Mouse (Mus musculus): ENCODE measurements around the gene Mylip.

The Mylip gene

DNA sequence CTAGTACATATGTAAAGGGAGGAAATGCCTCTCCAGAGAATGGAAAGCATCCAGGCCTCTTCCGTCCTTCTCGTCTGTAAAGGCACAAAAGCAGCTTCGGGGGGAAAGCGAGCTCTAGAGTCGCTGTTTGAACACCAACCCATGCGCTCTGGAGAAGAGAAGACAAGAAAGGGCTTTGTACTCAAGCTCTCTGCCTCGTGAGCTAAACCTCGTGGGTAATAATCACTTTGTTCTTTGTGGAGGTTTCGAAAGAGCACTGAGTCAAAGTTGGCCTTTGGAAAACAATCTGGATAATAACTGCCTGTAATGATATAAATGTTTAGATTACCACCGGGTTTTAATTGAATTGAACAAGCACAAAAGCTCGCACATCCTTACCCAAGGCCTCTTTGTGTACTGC, 39.7 kb downstream of the Mylip start:
- DNase-seq (ENCODE audit: low spot score in 2 of 2): no peak

DNA sequence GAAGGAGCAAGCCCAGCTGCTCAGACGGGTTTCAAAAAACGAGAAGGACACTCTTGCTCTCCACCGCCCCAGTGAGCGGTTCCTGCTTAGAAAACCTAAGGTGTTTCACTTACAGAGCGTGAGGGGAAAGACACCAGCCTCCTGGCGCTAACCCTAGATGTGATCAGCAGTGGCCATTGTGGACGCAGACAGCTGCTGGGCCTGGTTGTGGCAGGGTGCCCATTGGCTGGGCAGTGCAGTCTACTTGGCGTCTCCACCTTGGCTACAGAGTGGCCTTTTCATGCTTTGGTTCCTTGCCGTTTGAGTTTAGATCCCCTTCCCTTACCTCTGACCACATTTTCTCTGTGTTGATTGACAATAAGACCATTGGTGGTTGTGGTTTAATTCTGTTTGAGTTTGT, 47.6 kb downstream of the Mylip start:
- no peak for DNase-seq (ENCODE audit: low spot score in 2 of 2)

DNA sequence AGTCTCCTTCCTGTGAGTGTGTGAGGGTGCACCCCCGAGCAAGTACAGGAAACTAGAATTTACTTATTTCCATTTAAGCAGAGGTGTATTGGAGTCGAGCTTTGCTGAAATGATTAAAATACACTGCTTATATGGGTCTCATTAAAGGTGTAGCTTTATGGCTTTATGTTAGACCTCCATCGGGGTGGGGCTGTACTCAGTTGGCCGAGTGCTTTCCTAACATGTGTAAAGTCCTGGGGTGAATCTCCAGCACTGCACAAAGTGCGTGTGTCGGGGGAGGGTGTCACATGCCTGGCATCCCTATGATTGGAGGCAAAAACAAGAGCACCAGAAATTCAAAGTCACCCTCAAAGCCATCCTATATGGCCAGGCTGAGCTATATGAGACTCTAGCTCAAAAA, 49.3 kb downstream of the Mylip start:
- no peak for DNase-seq (ENCODE audit: low spot score in 2 of 2)

DNA sequence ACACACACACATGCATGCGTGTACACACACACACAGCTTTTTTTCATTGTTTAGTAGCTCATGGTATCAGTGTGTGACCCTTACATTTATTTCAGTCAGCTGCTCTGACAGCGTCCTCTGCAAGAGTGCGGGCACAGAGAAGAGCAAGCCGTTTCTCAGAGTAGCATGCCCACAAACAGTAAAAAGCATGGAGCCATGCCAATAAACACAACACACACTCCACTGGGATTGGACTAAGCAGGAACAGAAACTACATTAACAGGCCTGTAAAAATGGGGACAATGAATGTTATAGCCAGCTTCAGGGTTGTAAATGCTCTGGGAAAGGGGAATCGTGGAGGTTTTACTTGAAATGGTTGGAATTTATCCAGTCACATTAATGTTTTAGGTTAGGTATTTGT, 50.7 kb downstream of the Mylip start:
- no peak for DNase-seq (ENCODE audit: low spot score in 2 of 2)

DNA sequence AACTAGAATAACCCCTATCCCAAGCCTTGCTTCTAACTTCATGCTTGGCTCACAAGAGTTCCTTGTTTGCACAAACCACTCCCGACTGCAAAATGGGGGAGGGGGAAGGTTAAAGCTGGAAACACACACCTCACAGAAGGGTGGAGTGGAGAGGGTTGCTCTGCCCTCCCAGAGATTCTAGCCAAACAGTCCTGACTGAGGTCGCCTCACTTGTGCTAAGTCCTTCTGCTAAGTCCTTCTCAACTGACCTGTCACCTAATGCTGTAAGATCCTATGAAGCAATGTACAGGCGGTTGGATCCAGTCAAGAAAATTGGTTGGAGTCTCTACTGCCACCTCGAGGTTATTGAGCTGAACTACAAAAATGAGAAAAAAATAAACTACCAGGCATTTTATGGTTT, 52.9 kb downstream of the Mylip start:
- DNase-seq (ENCODE audit: low spot score in 2 of 2): peak; percentile 25 to 28

DNA sequence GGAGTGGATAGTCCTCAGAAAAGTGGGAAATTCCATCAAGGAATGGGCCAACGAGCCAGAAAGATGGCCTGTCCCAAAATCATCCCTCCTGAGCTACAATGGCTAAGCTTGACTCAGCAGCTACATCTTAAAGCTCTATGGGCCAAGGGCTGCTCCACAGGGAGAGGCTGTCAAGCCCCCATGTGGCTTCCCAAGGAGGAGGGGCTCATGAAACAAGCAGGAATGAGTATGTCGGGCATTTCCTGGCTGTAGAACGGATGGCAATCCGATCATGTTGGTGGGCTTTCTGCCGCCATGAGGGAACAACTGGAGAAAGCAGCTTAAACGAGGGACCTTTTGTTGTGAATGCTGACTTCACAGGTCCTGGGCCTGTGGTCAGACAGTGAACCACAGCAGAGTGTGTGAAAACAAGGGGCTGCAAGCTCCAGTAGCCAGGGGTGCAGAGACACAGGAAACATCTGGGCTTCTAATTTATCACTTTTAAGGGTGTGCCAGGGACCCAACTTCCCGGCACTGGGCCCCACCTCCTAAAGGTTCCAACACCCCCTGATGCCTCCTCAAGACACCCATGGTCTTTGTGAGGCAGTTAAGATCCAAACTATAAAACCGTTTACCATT, 53.5 kb downstream of the Mylip start:
- DNase-seq (ENCODE audit: low spot score in 2 of 2): peak; percentile 32 to 64

DNA sequence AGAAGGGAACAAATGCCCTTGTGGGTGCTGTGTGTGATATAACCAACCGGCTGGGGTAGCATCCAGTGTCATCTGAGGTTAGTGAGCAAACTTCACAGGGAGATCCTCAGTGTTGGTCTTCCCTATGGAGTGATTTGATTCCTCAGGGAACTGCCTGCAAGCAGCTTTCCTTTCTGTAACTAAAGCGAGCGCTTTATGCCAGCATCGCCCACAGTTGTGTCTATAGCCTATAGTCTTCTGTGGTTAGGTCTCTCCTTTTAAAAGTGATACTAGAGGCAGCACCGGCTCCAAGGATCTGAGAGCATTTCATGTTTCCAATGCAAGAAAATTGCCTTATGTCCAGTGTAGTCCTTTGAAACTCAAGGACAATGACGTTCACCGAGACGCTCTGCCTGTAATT, 54.7 kb downstream of the Mylip start:
- no peak for DNase-seq (ENCODE audit: low spot score in 2 of 2)

DNA sequence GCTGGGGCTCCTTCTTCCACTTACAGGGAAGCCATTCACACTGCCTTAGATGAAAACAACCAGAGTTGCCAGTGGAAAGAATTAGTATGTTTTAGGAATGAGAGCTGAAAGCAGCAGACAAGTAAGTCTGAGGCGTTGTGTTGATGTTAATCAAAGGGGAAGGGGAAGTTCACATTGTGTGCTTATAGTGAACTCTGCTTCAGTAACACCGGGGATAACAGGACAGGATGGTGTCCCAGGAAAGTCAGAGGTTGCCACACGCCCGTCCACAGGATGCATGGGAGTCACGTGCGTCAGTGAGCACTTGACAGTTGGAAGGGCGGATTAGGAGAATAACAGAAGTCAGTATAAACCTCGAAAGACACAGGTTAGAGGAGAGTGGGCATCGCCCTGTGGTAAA, 55.1 kb downstream of the Mylip start:
- no peak for DNase-seq (ENCODE audit: low spot score in 2 of 2)

DNA sequence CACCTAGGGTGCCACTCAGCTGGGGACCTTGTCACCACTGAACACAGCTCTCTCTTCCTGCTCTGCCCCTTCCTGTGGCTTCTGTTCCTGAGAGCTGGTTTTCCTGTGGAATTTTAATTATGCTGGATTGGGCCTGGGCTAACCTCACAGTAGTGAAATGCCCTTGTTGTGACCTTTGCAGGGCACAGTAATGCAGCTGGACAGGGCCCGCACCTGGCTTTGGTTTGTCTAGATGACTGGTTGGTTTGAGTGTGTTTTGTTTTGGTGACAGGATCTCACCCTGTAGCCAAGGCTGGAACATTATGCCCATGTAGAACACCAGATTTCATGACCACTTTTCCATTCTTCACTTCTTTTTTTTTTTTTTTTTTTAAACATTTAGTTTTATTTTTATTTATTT, 57.1 kb downstream of the Mylip start:
- no peak for DNase-seq (ENCODE audit: low spot score in 2 of 2)

DNA sequence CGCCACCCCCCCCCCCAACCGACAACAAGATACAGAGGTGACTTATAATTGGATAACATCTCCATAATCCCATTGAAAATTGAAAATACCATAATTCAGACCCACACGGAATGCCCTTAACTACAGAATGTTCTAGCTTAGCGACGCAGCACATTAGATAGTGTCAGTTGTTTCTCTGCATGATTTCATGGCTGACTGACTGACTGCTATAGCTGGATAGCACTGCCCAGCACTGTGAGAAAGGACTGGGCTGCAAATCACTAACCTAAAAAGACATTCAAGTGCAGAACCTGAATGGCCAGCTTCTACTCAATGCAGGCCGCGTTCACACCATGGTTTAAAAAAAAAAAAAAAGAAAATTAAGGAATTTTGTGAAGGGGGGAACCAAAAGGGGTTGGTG, 62.9 kb downstream of the Mylip start:
- no peak for DNase-seq (ENCODE audit: low spot score in 2 of 2)

DNA sequence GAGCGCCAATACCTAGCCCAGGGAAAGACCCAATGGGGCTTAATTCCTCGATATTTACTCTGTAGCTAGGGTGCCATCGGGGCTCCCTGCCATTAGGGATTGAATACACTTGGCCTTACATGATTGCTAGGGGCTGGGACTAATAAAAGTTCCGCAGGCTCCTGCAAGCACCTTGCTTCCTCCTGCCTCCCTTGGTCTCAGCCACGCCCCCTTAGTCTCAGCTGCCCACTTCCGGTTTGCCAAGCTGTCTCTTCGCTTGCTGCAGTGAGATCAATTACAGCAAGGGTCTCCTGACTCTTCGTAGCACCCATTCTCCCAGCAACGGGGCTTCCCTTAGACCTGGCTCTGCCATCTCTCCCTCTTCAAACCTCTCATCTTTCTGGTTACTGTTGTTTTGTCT, 63.5 kb downstream of the Mylip start:
- peak in 1 of 2 experiments; percentile 48 for DNase-seq (ENCODE audit: low spot score in 2 of 2)

DNA sequence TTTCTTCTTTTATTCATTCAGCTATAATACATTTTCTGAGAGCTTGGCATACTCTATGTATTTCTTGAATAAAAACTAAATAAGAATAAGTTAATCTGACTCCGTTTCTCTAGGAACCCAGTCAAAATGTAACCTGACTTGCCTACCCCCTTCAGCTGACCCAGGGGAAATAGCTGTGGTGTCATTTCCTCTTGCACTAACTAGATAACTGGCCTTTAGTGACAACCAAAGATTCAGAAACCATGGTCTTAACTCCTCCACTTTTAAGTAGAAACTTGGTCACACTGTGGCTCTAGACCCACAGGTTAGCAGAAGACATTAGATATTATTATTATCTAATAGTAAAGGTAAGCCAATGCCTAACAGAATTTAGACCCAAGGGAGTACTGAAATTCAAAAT, 64.5 kb downstream of the Mylip start:
- peak in 1 of 2 experiments; percentile 33 for DNase-seq (ENCODE audit: low spot score in 2 of 2)

DNA sequence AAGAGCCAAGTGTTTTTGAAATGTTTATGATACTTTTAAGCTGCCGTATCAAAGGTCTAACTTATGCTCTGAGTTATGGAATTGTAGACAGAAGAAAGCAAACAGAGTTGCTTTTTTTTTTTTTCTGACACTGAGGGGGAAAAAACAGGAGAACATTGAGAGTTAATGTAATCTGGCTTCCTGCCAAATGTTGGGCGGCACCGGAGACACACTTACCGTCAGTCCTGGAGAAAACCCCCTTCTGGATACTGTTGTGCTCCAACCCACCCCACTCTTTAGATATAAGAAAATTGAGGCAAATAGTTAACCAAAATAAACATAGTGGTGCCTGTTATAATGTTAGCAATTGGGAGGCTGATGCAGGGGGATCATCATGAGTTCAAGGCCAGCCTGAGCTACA, 65.1 kb downstream of the Mylip start:
- no peak for DNase-seq (ENCODE audit: low spot score in 2 of 2)

DNA sequence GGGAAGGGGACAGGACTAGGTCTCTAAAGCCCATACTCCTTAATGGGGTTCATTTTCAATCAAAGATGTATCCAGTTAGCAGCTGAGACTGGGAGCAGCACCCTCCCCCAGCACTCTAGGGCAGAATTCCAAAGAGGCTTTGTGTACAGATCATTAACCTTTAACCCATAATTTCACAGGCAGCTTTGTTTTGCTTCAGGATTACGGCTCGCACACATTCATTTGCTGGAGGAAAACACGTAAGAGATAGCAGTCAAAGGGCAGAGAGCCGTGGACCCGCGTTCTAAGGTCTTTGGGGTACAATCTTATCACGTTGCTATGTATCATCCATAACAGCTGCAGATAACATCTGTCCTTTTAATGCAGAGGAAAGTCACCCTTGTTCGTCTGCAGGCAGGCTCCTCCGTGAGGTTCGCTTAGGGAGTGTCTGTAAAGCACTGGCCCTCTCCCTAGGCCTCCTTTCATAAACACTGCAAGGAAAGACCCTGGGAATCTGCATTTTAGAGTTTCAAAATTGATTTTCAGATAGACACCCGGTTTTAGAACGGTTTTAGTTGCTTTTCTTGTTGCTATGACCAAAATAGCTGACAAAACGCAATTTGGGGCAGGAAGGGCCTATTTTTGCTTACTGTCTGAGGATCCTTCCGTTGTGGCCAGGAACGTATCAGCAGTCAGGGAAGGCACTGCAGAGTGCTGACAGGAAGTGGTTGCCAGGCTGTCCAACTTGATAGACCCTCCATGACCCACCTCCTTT, 65.7 kb downstream of the Mylip start:
- peak in 1 of 2 experiments; percentile 26 for DNase-seq (ENCODE audit: low spot score in 2 of 2)

DNA sequence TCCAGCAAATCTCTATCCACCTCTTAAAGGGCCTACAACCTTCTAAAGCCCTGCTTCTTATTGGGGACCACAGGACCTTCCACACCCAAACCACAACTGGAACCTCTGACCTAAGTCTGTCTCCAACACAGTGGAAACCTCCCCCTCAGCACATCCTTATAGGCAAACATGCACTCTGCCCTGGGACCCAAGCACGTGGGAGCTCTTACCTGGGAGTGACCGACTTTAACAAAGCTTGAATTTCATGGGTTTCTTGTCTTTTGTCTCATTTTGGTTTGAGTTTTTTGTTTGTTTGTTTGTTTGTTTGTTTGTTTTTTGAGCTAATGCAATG, 66.3 kb downstream of the Mylip start:
- no peak for DNase-seq (ENCODE audit: low spot score in 2 of 2)

DNA sequence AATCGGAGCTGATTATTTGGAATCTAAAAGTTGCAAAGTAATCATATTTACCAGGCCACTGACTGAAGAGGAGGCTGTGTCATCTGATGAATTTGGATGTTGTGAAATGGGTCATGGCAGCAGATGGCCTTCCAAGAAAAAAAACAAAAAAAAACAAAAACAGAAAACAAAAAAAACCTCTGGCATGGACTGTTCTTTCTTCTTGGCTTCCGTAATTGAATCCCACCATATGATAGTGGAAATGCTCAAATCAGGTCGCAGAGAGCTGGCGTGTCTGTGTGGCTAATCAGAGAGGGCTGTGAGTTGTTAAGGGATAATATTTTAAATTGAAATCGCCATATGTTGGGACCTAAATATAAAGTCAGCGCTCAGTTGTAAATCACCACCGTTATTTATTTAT, 67.9 kb downstream of the Mylip start:
- no peak for DNase-seq (ENCODE audit: low spot score in 2 of 2)

DNA sequence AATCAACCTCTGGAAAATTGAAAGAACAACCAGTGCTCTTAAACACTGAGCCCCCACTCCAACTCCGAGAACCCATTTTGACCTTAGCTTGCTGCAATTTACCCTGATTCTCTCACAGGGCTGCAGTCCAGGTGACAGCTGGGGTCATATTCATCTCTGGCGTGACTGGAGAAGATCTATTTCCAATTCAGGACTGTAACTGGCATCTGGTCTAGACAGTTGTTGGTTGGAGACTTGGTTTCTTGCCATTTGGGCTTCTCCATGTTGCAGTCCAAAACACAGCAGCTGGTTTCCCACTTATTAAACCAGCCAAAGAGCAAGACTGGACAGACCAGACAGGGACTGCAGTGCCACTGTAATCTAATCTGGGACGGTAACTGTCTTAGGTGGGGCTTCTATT, 70.6 kb downstream of the Mylip start:
- no peak for DNase-seq (ENCODE audit: low spot score in 2 of 2)

DNA sequence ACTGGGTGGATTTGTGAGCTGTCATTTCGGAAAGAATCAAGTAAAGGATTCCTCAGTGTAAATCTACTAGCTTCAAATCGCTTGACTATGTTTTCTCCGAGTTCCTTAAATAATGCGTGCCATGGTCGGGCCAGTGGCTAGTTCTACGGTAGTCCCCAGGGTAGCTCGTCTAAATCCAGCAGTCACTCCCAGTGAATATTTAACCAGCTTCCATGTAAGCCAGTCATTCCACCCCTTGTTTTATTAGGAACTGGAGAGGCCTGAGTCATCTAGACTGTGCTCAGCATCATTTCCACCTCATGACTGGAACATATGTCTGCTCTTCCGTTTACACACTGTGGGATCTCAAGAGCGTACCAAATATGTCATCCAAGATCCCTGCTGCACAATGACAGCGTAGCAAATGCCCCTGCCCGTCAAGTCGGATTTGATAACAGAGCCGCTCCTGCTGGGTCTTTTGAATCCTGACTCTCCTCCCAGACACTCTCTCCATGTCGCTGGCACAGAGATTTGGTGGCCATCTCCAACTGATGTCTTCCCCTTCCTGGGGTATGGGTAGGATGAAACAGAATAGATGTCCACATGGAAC, 71.9 kb downstream of the Mylip start:
- DNase-seq (ENCODE audit: low spot score in 2 of 2): no peak

Measured in spleen, postnatal 10 days (tissue).